Mouse (Mus musculus): ENCODE results near the gene Tsga10.

Gene Tsga10

DNA sequence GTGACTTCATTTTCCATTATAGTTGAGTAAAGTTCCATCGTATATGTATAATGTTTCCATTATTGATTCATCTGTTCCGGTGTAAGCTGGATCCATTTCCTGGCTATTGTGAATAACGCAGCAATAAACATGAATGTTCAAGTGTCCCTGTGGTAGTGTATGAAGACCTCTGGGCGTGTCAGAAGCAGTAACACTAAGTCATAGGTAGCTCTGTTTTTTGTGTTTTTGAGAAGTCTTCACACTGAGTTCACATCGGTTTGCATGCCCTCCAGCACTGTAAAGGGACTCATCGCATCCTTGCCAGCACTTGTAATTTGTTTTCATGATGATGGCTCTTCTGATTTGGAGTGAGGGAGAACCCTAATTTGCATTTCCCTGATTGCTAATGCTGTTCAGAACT, at the start of gene Tsga10:
Gene Tsga10, minus strand, starts transcription at position 144 of the 400 bp plus-strand sequence.
- TF ChIP-seq POU5F1 (IDR thresholded peaks at IDR 0.05; ENCODE audit: borderline replicate concordance, low read length) (no peak), CTCF (conservative IDR thresholded peaks at IDR 0.05; ENCODE audit: low read length) (no peak), NANOG (IDR thresholded peaks at IDR 0.05; ENCODE audit: borderline replicate concordance, low read length) (no peak)
- no peaks in the 10 kb centered on the region for H3K9me3 ChIP-seq (ENCODE audit: low read length)
- peaks cover 15% of the 10 kb centered on the region for H3K4me1 ChIP-seq (replicated peaks; ENCODE audit: low read depth, low read length)

DNA sequence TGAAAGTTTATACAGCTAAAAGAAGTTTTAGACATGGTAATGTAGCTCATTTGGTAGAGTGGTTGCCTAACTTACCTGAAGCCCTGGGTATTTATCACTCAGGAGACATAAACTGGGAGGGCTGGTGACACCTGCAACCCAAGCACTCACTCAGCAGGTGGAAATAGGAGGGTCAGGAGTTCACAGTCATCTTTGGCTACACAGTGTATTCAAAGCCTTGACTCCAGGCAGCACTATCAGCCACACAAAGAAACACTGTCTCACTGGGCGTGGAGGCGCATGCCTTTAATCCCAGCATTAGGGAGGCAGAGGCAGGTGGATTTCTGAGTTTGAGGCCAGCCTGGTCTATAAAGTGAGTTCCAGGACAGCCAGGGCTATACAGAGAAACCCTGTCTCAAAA, 46.5 kb upstream of the Tsga10 start:
- Histone ChIP-seq H3K36me3 (ENCODE audit: insufficient read depth, low read length) (no peaks in the 10 kb centered on the region), H3K4me1 (replicated peaks; ENCODE audit: low read depth, low read length) (peaks cover 14% of the 10 kb centered on the region), H3K9me3 (ENCODE audit: low read length) (no peaks in the 10 kb centered on the region), H3K4me3 (replicated peaks; ENCODE audit: low read length) (no peak overlapping the region), H3K27me3 (ENCODE audit: insufficient read depth, low read length) (peaks cover 38% of the 10 kb centered on the region)
- TF ChIP-seq POU5F1 (IDR thresholded peaks at IDR 0.05; ENCODE audit: borderline replicate concordance, low read length) (no peak), CTCF (conservative IDR thresholded peaks at IDR 0.05; ENCODE audit: low read length) (no peak), NANOG (IDR thresholded peaks at IDR 0.05; ENCODE audit: borderline replicate concordance, low read length) (no peak)

More for the DNA sequence above, at the start of gene Tsga10:
- H3K4me3 ChIP-seq (replicated peaks; ENCODE audit: low read length): peak within 1 kb of the TSS; percentile 91
- H3K27me3 ChIP-seq (ENCODE audit: insufficient read depth, low read length): peaks cover 7% of the 10 kb centered on the region
- H3K36me3 ChIP-seq (ENCODE audit: insufficient read depth, low read length): no peaks in the 10 kb centered on the region

DNA sequence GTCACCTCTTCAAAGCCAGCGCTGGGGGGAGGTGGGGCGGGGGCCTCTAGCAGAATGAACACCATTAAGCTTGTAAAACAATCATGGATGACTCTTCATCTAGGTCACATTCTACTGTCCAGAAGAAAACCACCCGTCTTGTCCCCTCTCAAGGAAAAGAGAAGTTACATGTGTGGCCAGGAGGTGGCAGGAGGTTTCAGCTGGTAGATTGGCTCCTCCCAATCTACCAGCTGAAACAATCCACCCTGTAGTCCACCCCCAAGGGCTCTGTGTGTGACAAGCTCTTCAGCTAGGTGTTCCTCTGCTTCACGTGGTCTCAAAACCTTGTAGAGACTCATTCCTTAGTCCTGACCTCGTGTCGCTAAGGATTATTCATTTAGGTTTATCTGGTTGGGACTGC, 36.9 kb upstream of the Tsga10 start:
- Histone ChIP-seq H3K27me3 (ENCODE audit: insufficient read depth, low read length) (no peaks in the 10 kb centered on the region), H3K36me3 (ENCODE audit: insufficient read depth, low read length) (peaks cover 9% of the 10 kb centered on the region), H3K4me3 (replicated peaks; ENCODE audit: low read length) (no peak overlapping the region), H3K4me1 (replicated peaks; ENCODE audit: low read depth, low read length) (peaks cover 23% of the 10 kb centered on the region), H3K9me3 (ENCODE audit: low read length) (no peaks in the 10 kb centered on the region)
- TF ChIP-seq CTCF (conservative IDR thresholded peaks at IDR 0.05; ENCODE audit: low read length) (peak; percentile 18), POU5F1 (IDR thresholded peaks at IDR 0.05; ENCODE audit: borderline replicate concordance, low read length) (no peak), NANOG (IDR thresholded peaks at IDR 0.05; ENCODE audit: borderline replicate concordance, low read length) (no peak)

DNA sequence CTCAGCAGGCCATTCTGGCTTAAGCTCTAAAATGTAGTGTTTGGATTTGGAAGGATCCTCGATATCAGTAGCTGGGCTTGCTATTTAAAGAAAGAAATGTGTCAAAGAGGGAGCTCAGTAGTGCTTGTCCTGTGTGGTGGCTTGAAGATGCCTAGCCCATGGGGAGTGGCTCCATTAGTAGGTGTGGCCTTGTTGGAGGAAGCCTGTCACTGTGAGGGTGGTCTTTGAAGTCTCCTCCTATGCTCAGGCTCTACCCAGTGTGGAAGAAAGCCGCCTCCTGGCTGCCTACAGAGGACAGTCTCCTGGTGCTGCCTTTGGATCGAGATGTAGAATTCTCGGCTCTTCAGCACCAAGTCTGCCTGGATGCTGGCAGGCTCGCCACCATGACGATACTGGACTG, 34.1 kb upstream of the Tsga10 start:
- Histone ChIP-seq H3K36me3 (ENCODE audit: insufficient read depth, low read length) (peaks cover 37% of the 10 kb centered on the region), H3K9me3 (ENCODE audit: low read length) (no peaks in the 10 kb centered on the region), H3K4me3 (replicated peaks; ENCODE audit: low read length) (peak overlapping the region; percentile 1; the same call in 1 of the 2 replicates), H3K4me1 (replicated peaks; ENCODE audit: low read depth, low read length) (peaks cover 23% of the 10 kb centered on the region), H3K27me3 (ENCODE audit: insufficient read depth, low read length) (no peaks in the 10 kb centered on the region)
- no peak for TF ChIP-seq CTCF (conservative IDR thresholded peaks at IDR 0.05; ENCODE audit: low read length)
- no peak for TF ChIP-seq NANOG (IDR thresholded peaks at IDR 0.05; ENCODE audit: borderline replicate concordance, low read length)
- no peak for TF ChIP-seq POU5F1 (IDR thresholded peaks at IDR 0.05; ENCODE audit: borderline replicate concordance, low read length)

DNA sequence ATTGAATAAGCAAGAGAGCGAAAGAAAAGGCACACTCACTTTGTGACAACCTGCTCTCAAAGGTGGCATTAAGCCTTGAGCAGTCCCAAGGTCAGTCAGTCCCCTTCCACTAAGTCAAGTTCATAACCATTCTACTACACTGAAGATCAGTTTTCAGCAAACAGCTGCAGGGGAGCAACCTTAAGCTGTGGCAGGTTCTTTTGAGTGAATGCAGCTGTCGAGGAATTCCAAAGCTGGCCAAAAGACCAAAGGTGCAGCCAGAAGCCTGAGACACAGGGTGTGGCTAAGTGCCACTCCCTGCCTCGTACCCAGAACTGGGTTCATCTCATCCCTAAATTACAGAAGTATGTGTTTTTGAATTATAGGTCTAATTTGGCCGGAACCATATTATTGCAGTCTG, 33.6 kb upstream of the Tsga10 start:
- Histone ChIP-seq H3K36me3 (ENCODE audit: insufficient read depth, low read length) (peaks cover 42% of the 10 kb centered on the region), H3K4me1 (replicated peaks; ENCODE audit: low read depth, low read length) (peaks cover 23% of the 10 kb centered on the region), H3K9me3 (ENCODE audit: low read length) (no peaks in the 10 kb centered on the region), H3K4me3 (replicated peaks; ENCODE audit: low read length) (no peak overlapping the region), H3K27me3 (ENCODE audit: insufficient read depth, low read length) (no peaks in the 10 kb centered on the region)
- no peak for TF ChIP-seq POU5F1 (IDR thresholded peaks at IDR 0.05; ENCODE audit: borderline replicate concordance, low read length)
- TF ChIP-seq NANOG (IDR thresholded peaks at IDR 0.05; ENCODE audit: borderline replicate concordance, low read length): no peak
- TF ChIP-seq CTCF (conservative IDR thresholded peaks at IDR 0.05; ENCODE audit: low read length): no peak

DNA sequence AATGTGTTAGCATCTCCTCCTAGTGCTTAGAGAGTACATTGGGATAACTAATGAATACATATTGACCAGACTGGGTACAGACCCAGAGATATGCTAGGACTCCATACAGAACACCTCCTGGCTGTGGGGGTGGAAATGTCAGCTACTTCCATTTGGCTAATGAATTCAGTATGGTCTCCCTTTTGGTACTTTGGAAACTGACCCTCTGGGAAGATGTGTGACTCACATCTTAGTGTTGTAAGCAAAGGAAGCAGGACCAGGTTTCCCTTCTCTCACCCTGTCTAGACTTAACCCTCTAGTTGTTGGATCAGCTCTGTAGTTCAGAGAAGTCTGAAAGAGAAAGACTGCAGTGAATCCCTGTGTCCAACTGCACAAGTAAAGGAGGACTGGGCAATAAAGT, 28.4 kb upstream of the Tsga10 start:
- no peaks in the 10 kb centered on the region for H3K9me3 ChIP-seq (ENCODE audit: low read length)
- TF ChIP-seq CTCF (conservative IDR thresholded peaks at IDR 0.05; ENCODE audit: low read length) (no peak), POU5F1 (IDR thresholded peaks at IDR 0.05; ENCODE audit: borderline replicate concordance, low read length) (no peak), NANOG (IDR thresholded peaks at IDR 0.05; ENCODE audit: borderline replicate concordance, low read length) (no peak)
- H3K27me3 ChIP-seq (ENCODE audit: insufficient read depth, low read length): no peaks in the 10 kb centered on the region
- H3K4me3 ChIP-seq (replicated peaks; ENCODE audit: low read length): no peak overlapping the region
- H3K36me3 ChIP-seq (ENCODE audit: insufficient read depth, low read length): peaks cover 71% of the 10 kb centered on the region
- peaks cover 39% of the 10 kb centered on the region for H3K4me1 ChIP-seq (replicated peaks; ENCODE audit: low read depth, low read length)

DNA sequence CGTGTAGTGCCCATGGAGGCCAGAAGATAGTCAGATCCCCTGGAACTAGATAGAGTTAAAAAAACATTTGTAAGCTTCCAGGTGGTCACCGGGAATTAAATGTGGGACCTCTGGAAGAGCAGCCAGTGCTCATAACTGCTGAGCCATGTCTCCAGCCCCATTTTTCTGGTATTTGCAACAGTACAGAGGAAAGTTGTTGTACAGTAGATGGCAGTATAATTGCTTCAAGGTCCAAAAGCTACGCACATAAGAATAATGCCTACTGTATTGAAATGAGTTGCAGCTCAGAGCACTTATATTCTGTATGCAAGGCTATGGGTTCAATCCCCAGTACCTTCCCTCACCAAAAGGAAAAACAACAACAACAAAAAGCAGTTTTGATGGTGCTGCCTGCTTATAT, 25.2 kb upstream of the Tsga10 start:
- peaks cover 67% of the 10 kb centered on the region for H3K36me3 ChIP-seq (ENCODE audit: insufficient read depth, low read length)
- no peaks in the 10 kb centered on the region for H3K27me3 ChIP-seq (ENCODE audit: insufficient read depth, low read length)
- TF ChIP-seq CTCF (conservative IDR thresholded peaks at IDR 0.05; ENCODE audit: low read length) (peak; percentile 7; the same call in 1 of the 2 replicates), POU5F1 (IDR thresholded peaks at IDR 0.05; ENCODE audit: borderline replicate concordance, low read length) (no peak)
- H3K9me3 ChIP-seq (ENCODE audit: low read length): no peaks in the 10 kb centered on the region
- peak overlapping the region; percentile 95 for H3K4me3 ChIP-seq (replicated peaks; ENCODE audit: low read length)
- H3K4me1 ChIP-seq (replicated peaks; ENCODE audit: low read depth, low read length): peaks cover 42% of the 10 kb centered on the region

DNA sequence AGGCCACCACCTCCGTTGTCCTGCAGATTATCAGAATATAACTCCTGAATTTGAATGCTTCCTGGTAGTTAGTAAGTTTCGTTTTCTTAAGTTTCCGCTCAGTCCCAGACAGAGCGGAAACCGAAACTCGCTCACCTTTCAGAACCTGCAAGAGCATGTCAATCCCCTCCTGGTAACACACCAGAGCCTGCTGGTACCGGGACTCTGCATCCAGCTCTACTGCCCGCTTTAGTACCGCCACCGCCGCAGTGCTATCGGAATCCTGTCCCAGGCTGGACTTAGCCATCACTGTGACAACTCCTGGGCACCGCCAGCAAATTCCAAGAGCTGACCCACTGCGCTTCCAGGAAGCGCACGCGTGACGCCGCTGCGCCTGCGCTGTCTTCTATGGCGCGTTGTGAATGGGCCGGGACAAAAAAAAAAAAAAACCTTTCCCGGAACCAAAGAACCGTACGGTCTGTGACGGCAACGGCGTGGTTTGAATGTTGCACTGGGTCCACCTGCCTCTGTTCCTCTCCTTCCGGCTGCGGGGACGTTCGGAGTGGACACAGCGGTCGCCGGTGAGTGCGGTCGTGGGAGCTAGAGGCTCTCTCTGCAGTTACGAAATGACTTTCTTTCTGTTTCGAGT, 23.9 kb upstream of the Tsga10 start, which contains the start of the genes Mitd1 and Mrpl30:
Gene Mitd1, minus strand, starts transcription at position 387 of the 628 bp plus-strand sequence.
Gene Mrpl30, plus strand, starts transcription at position 453 of the 628 bp plus-strand sequence.
- H3K4me1 ChIP-seq (replicated peaks; ENCODE audit: low read depth, low read length): peaks cover 42% of the 10 kb centered on the region
- H3K4me3 ChIP-seq (replicated peaks; ENCODE audit: low read length): peak within 1 kb of the TSS; percentile 95
- H3K36me3 ChIP-seq (ENCODE audit: insufficient read depth, low read length): peaks cover 58% of the 10 kb centered on the region
- no peaks in the 10 kb centered on the region for H3K9me3 ChIP-seq (ENCODE audit: low read length)
- no peaks in the 10 kb centered on the region for H3K27me3 ChIP-seq (ENCODE audit: insufficient read depth, low read length)
- TF ChIP-seq CTCF (conservative IDR thresholded peaks at IDR 0.05; ENCODE audit: low read length) (no peak), POU5F1 (IDR thresholded peaks at IDR 0.05; ENCODE audit: borderline replicate concordance, low read length) (no peak), NANOG (IDR thresholded peaks at IDR 0.05; ENCODE audit: borderline replicate concordance, low read length) (no peak)

DNA sequence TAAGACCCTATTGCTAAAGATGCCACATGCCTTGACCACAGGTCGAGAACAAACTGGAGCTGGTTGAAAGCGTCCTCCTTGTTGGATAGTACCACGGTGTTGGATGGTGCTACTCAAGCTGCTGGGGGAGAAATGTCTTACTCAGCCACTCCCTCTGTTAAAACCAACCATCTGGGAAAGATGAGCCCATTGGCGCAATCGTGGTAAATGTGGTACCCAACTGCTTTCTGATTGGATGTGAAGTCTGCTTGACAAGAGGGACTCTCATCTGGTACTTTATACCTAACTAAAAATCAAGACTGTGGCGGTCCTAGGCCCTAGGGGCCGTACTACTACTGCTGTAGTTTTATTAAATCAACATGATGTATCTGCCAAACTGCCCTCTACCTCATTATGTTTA, 23.0 kb upstream of the Tsga10 start:
- no peaks in the 10 kb centered on the region for H3K27me3 ChIP-seq (ENCODE audit: insufficient read depth, low read length)
- H3K36me3 ChIP-seq (ENCODE audit: insufficient read depth, low read length): peaks cover 58% of the 10 kb centered on the region
- TF ChIP-seq CTCF (conservative IDR thresholded peaks at IDR 0.05; ENCODE audit: low read length) (no peak), NANOG (IDR thresholded peaks at IDR 0.05; ENCODE audit: borderline replicate concordance, low read length) (no peak), POU5F1 (IDR thresholded peaks at IDR 0.05; ENCODE audit: borderline replicate concordance, low read length) (no peak)
- peaks cover 51% of the 10 kb centered on the region for H3K4me1 ChIP-seq (replicated peaks; ENCODE audit: low read depth, low read length)
- H3K9me3 ChIP-seq (ENCODE audit: low read length): no peaks in the 10 kb centered on the region
- peak overlapping the region; percentile 95 for H3K4me3 ChIP-seq (replicated peaks; ENCODE audit: low read length)
